Mouse (Mus musculus) liver, adult 2 months (tissue): ENCODE results near the gene Pwwp2b. TPM values are rescaled to one million over a fixed set of nuclear protein-coding genes. Genes with fewer than 3 reads are reported as not detected.

ENCODE experiments used
- DNase-seq: peaks from one replicate; pipeline ENCODE4 v3.0.0-alpha.2; 2011; ENCODE audit warnings: low read depth, low spot score; ENCODE audit errors: extremely low read depth
- H3K27ac ChIP-seq: fragments of 200-500 bp; replicated peaks from 2 replicates; pipeline ENCODE4 v1.5.1; 2012; ENCODE audit warnings: low read depth, mild to moderate bottlenecking, control low read depth, inconsistent platforms, low read length; ENCODE audit not compliant: insufficient read depth
- H3K27me3 ChIP-seq: fragments of 200-500 bp; 2 replicates; pipeline ENCODE4 v1.6.1; 2012; ENCODE audit warnings: mild to moderate bottlenecking, moderate library complexity, low read length, inconsistent platforms; ENCODE audit not compliant: control insufficient read depth, insufficient read depth
- H3K36me3 ChIP-seq: fragments of 200-500 bp; 2 replicates; pipeline ENCODE4 v1.6.1; 2012; ENCODE audit warnings: low read length, inconsistent platforms; ENCODE audit not compliant: control insufficient read depth, insufficient read depth
- H3K4me1 ChIP-seq: fragments of 200-500 bp; 2 replicates; pipeline ENCODE4 v1.6.1; 2011; ENCODE audit warnings: low read length; ENCODE audit not compliant: control insufficient read depth, insufficient read depth
- H3K4me3 ChIP-seq: fragments of 200-500 bp; 2 replicates; pipeline ENCODE4 v1.5.1; 2011; ENCODE audit warnings: low read depth, mild to moderate bottlenecking, control low read depth, low read length, moderate library complexity; ENCODE audit not compliant: insufficient read depth
- H3K79me2 ChIP-seq: fragments of 200-500 bp; 2 replicates; pipeline ENCODE4 v1.6.1; 2012; ENCODE audit warnings: inconsistent platforms, mild to moderate bottlenecking, low read length, moderate library complexity; ENCODE audit not compliant: control insufficient read depth, insufficient read depth
- H3K9ac ChIP-seq: fragments of 200-500 bp; 2 replicates; pipeline ENCODE4 v1.6.1; 2012; ENCODE audit warnings: low read depth, mild to moderate bottlenecking, control low read depth, inconsistent platforms, low read length
- CTCF ChIP-seq: fragments of 200-500 bp; IDR thresholded peaks from 2 replicates; pipeline ENCODE4 v1.5.1; 2011; ENCODE audit warnings: low read depth, low read length, control low read depth
- POLR2A ChIP-seq: fragments of 200-500 bp; IDR thresholded peaks from 2 replicates; pipeline ENCODE4 v1.6.1; 2011; ENCODE audit warnings: low read length, control low read depth; ENCODE audit not compliant: insufficient read depth; ENCODE audit errors: extremely low read depth
- WGBS: fragments of 180-500 bp; shearing (Covaris S2); methylation state at CpG from one replicate; pipeline ENCODE4 v1.1.7; 2018; 5-methylcytosine and 5-hydroxymethylcytosine counted together
- polyA plus RNA-seq: library from polyadenylated mRNA; depleted of rRNA; stranded (reverse); fragments of >200 nt; gene quantifications from 2 replicates; pipeline ENCODE4 v1.2.3, GENCODE M21; 2012
- total RNA-seq: library from RNA; depleted of rRNA; stranded (reverse); fragments of >200 nt; gene quantifications from 2 replicates; pipeline ENCODE4 v1.2.3, GENCODE M21; 2014

Gene Pwwp2b
- total and polyA plus RNA-seq, 2 experiments: 0.65 to 2.1 TPM

GRCm38 (mm10) chr7:139228447-139229171 is 19.7 kb upstream of the Pwwp2b start:
- H3K27ac ChIP-seq: no peak overlapping the region
- no peak for DNase-seq
- H3K4me3 ChIP-seq: no peak overlapping the region
- H3K4me1 ChIP-seq: peaks cover 5% of the 10 kb centered on the region; the same call in 1 of the 2 replicates
- H3K79me2 ChIP-seq: no peaks in the 10 kb centered on the region
- H3K27me3 ChIP-seq: no peaks in the 10 kb centered on the region
- no peaks in the 10 kb centered on the region for H3K36me3 ChIP-seq
- 62% methylated on average over 6 of the region's 6 CpGs for WGBS
- H3K9ac ChIP-seq: no peak overlapping the region
- TF ChIP-seq POLR2A (no peak), CTCF (no peak)

- Histone ChIP-seq H3K9ac (no peak overlapping the region), H3K79me2 (no peaks in the 10 kb centered on the region), H3K36me3 (no peaks in the 10 kb centered on the region), H3K27ac (no peak overlapping the region), H3K4me1 (peaks cover 2% of the 10 kb centered on the region; the same call in 1 of the 2 replicates), H3K27me3 (no peaks in the 10 kb centered on the region), H3K4me3 (no peak overlapping the region)
- DNase-seq: no peak
- 91% methylated on average over 5 of the region's 5 CpGs for WGBS
- TF ChIP-seq CTCF (no peak), POLR2A (no peak)
These were observed 18.4 kb upstream of the Pwwp2b start for GRCm38 (mm10) chr7:139229837-139230236.

GRCm38 (mm10) chr7:139230241-139230640 is 18.0 kb upstream of the Pwwp2b start:
- Histone ChIP-seq H3K36me3 (no peaks in the 10 kb centered on the region), H3K9ac (no peak overlapping the region), H3K4me3 (no peak overlapping the region), H3K27ac (no peak overlapping the region), H3K79me2 (no peaks in the 10 kb centered on the region), H3K27me3 (no peaks in the 10 kb centered on the region), H3K4me1 (no peaks in the 10 kb centered on the region)
- DNase-seq: no peak
- 80% methylated on average over 12 of the region's 12 CpGs for WGBS
- TF ChIP-seq POLR2A (no peak), CTCF (no peak)

- Histone ChIP-seq H3K9ac (no peak overlapping the region), H3K27ac (no peak overlapping the region), H3K79me2 (no peaks in the 10 kb centered on the region), H3K36me3 (no peaks in the 10 kb centered on the region), H3K27me3 (no peaks in the 10 kb centered on the region), H3K4me1 (no peaks in the 10 kb centered on the region), H3K4me3 (no peak overlapping the region)
- no peak for TF ChIP-seq POLR2A
- TF ChIP-seq CTCF: peak; percentile 99
- peak; percentile 44 for DNase-seq
- WGBS: 1% methylated on average over 7 of the region's 7 CpGs
These were observed 14.6 kb upstream of the Pwwp2b start for GRCm38 (mm10) chr7:139233714-139234113.

GRCm38 (mm10) chr7:139234426-139235188 is 13.7 kb upstream of the Pwwp2b start:
- H3K4me3 ChIP-seq: no peak overlapping the region
- DNase-seq: no peak
- WGBS: 34% methylated on average over 18 of the region's 18 CpGs
- no peaks in the 10 kb centered on the region for H3K4me1 ChIP-seq
- H3K36me3 ChIP-seq: no peaks in the 10 kb centered on the region
- no peak overlapping the region for H3K9ac ChIP-seq
- no peak for TF ChIP-seq POLR2A
- peak; percentile 33; the same call in 1 of the 2 replicates for TF ChIP-seq CTCF
- no peak overlapping the region for H3K27ac ChIP-seq
- no peaks in the 10 kb centered on the region for H3K27me3 ChIP-seq
- H3K79me2 ChIP-seq: no peaks in the 10 kb centered on the region
